ENCODE assay signal across 34 mouse cellular contexts in genomic region chr2:82181010-82181409, GRCm38 (mm10).
"Had no signal": no experiment of that assay in that cellular context is flagged by ENCODE, and none has a peak within 500 bp of the region (broad histone marks: within the 10 kb centered on the region; RNA-seq: fewer than 3 reads in every experiment).

No protein-coding gene starts in this region.

- H3K9me3 ChIP-seq: heart, embryonic 10.5 days; heart, embryonic 12.5 days; heart, embryonic 13.5 days; heart, embryonic 15.5 days; hindbrain, embryonic 10.5 days; hindbrain, embryonic 12.5 days; hindbrain, embryonic 13.5 days; hindbrain, embryonic 15.5 days; intestine, embryonic 15.5 days; kidney, embryonic 15.5 days had no signal

- H3K9ac ChIP-seq: heart, embryonic 12.5 days; heart, embryonic 13.5 days; heart, embryonic 15.5 days; hindbrain, embryonic 12.5 days; hindbrain, embryonic 13.5 days; hindbrain, embryonic 14.5 days; hindbrain, embryonic 15.5 days; intestine, embryonic 15.5 days; kidney, embryonic 15.5 days had no signal

- H3K4me1 ChIP-seq: heart, embryonic 10.5 days; heart, embryonic 12.5 days; heart, embryonic 13.5 days; heart, embryonic 15.5 days; hindbrain, embryonic 10.5 days; hindbrain, embryonic 12.5 days; hindbrain, embryonic 13.5 days; hindbrain, embryonic 15.5 days; intestine, embryonic 15.5 days; kidney, embryonic 15.5 days had no signal

- H3K27me3 ChIP-seq: heart, embryonic 12.5 days; heart, embryonic 13.5 days; heart, embryonic 15.5 days; hindbrain, embryonic 12.5 days; hindbrain, embryonic 13.5 days; hindbrain, embryonic 15.5 days; intestine, embryonic 15.5 days; kidney, embryonic 15.5 days had no signal

- ATAC-seq: hindbrain, embryonic 16.5 days; hindbrain, postnatal 0 days; inflammation-experienced regulatory T-cells, adult 6 months; intestine, embryonic 15.5 days; intestine, embryonic 16.5 days; intestine, postnatal 0 days had no signal

- H3K4me3 ChIP-seq: heart, embryonic 10.5 days; heart, embryonic 12.5 days; heart, embryonic 13.5 days; heart, embryonic 15.5 days; hindbrain, embryonic 10.5 days; hindbrain, embryonic 12.5 days; hindbrain, embryonic 13.5 days; hindbrain, embryonic 15.5 days; intestine, embryonic 15.5 days; kidney, embryonic 15.5 days; layer of hippocampus, adult 2 months had no signal

- H3K4me2 ChIP-seq: heart, embryonic 11.5 days; heart, embryonic 12.5 days; heart, embryonic 13.5 days; heart, embryonic 15.5 days; hindbrain, embryonic 12.5 days; hindbrain, embryonic 13.5 days; hindbrain, embryonic 14.5 days; hindbrain, embryonic 15.5 days; intestine, embryonic 15.5 days; kidney, embryonic 15.5 days had no signal

- H3K27ac ChIP-seq: heart, embryonic 10.5 days; heart, embryonic 13.5 days; heart, embryonic 15.5 days; hindbrain, embryonic 10.5 days; hindbrain, embryonic 12.5 days; hindbrain, embryonic 13.5 days; hindbrain, embryonic 14.5 days; hindbrain, embryonic 15.5 days; hindbrain, postnatal 0 days; intestine, embryonic 15.5 days; kidney, embryonic 15.5 days; kidney, postnatal 0 days; layer of hippocampus, adult 2 months had no signal

- DNase-seq: heart, postnatal 10 days; heart, postnatal 14 days; heart, postnatal 4 days; kidney, adult 11 months; kidney, adult 18-20 months; kidney, adult 2 months; kidney, adult 8-10 months; kidney, adult 9 months; kidney, postnatal 10 days; kidney, postnatal 14 days; kidney, postnatal 25 days; kidney, postnatal 36 days; kidney, postnatal 4 days; layer of hippocampus, adult 9-11 months; layer of hippocampus, postnatal 36 days had no signal

- H3K36me3 ChIP-seq: heart, embryonic 10.5 days; heart, embryonic 12.5 days; heart, embryonic 13.5 days; heart, embryonic 15.5 days; hindbrain, embryonic 10.5 days; hindbrain, embryonic 12.5 days; hindbrain, embryonic 13.5 days; hindbrain, embryonic 15.5 days; intestine, embryonic 15.5 days; kidney, embryonic 15.5 days had no signal
